Mouse (Mus musculus) layer of hippocampus, adult 6 months (tissue): ENCODE measurements around the gene Olfr1056. TPM values are rescaled to one million over a fixed set of nuclear protein-coding genes. Genes with fewer than 3 reads are reported as not detected.

ENCODE experiments used
- long read RNA-seq, 2 experiments: library from polyadenylated mRNA; unstranded; transcript quantifications; one replicate each; pipeline ENCODE4 v2.0.0; 2019 to 2020
- polyA plus RNA-seq: library from polyadenylated mRNA; unstranded; fragments of <200 nt; fragmentation: Nextera tagmentation; gene quantifications from 2 replicates; pipeline ENCODE4 v1.2.3, GENCODE M21; 2021

Olfr1056 gene
- not detected in 2 replicates for polyA plus RNA-seq
- long read RNA-seq, experiment 1, result 0 reads
- long read RNA-seq, experiment 2, result 0 reads

GRCm38 (mm10) chr2:86362369-86362768 lies at the start of gene Olfr1056:
Olfr1056 (minus strand) TSS chr2:86362469.

GRCm38 (mm10) chr2:86388461-86388860 lies 26.2 kb upstream of the Olfr1056 start, which contains the start of gene Olfr1058:
Olfr1058 (minus strand) TSS chr2:86388561.

GRCm38 (mm10) chr2:86378293-86378692 lies 16.0 kb upstream of the Olfr1056 start, which contains the start of gene Olfr1057:
Olfr1057 (minus strand) TSS chr2:86378393.

GRCm38 (mm10) chr2:86350184-86350583 lies 12.1 kb downstream of the Olfr1056 start, which contains the start of gene Olfr1055:
Olfr1055 (minus strand) TSS chr2:86350284.

GRCm38 (mm10) chr2:86335333-86335732 lies 26.9 kb downstream of the Olfr1056 start, which contains the start of gene Olfr1054:
Olfr1054 (minus strand) TSS chr2:86335433.

GRCm38 (mm10) chr2:86315184-86315583 lies 47.1 kb downstream of the Olfr1056 start, which contains the start of gene Olfr1053:
Olfr1053 (minus strand) TSS chr2:86315284.

Other genes with a start within 250 kb of the Olfr1056 start
- gene Olfr1039, start 226.5 kb downstream of the Olfr1056 start, polyA plus RNA-seq, result not detected in 2 replicates
- gene Olfr1040, start 215.7 kb downstream of the Olfr1056 start, polyA plus RNA-seq, result not detected in 2 replicates
- not detected in 2 replicates for gene Olfr1042, start 200.6 kb downstream of the Olfr1056 start, polyA plus RNA-seq
- gene Olfr1043, start 194.9 kb downstream of the Olfr1056 start, polyA plus RNA-seq, result not detected in 2 replicates
- gene Olfr1044, start 184.6 kb downstream of the Olfr1056 start, polyA plus RNA-seq, result not detected in 2 replicates
- not detected in 2 replicates for gene Olfr52, start 176.8 kb downstream of the Olfr1056 start, polyA plus RNA-seq
- not detected in 2 replicates for gene Olfr1045, start 159.5 kb downstream of the Olfr1056 start, polyA plus RNA-seq
- gene Olfr1046, start 143.2 kb downstream of the Olfr1056 start, polyA plus RNA-seq, result not detected in 2 replicates
- not detected in 2 replicates for gene Olfr1047, start 131.1 kb downstream of the Olfr1056 start, polyA plus RNA-seq
- not detected in 2 replicates for gene Olfr1048, start 122.2 kb downstream of the Olfr1056 start, polyA plus RNA-seq
- gene Olfr1049, start 104.1 kb downstream of the Olfr1056 start, polyA plus RNA-seq, result not detected in 2 replicates
- not detected in 2 replicates for gene Olfr1051, start 83.4 kb downstream of the Olfr1056 start, polyA plus RNA-seq
- not detected in 2 replicates for gene Olfr1052, start 70.0 kb downstream of the Olfr1056 start, polyA plus RNA-seq
- not detected in 2 replicates for gene Olfr1053, start 47.2 kb downstream of the Olfr1056 start, polyA plus RNA-seq
- gene Olfr1054, start 27.0 kb downstream of the Olfr1056 start, polyA plus RNA-seq, result not detected in 2 replicates
- not detected in 2 replicates for gene Olfr1055, start 12.2 kb downstream of the Olfr1056 start, polyA plus RNA-seq
- gene Olfr1057, start 15.9 kb upstream of the Olfr1056 start, polyA plus RNA-seq, result not detected in 2 replicates
- not detected in 2 replicates for gene Olfr1058, start 26.1 kb upstream of the Olfr1056 start, polyA plus RNA-seq
- not detected in 2 replicates for gene Olfr1061, start 51.6 kb upstream of the Olfr1056 start, polyA plus RNA-seq
- not detected in 2 replicates for gene Olfr1062, start 64.3 kb upstream of the Olfr1056 start, polyA plus RNA-seq
- gene Olfr1065, start 88.1 kb upstream of the Olfr1056 start, polyA plus RNA-seq, result not detected in 2 replicates
- not detected in 2 replicates for gene Olfr1066, start 93.8 kb upstream of the Olfr1056 start, polyA plus RNA-seq
- not detected in 2 replicates for gene Olfr228, start 124.9 kb upstream of the Olfr1056 start, polyA plus RNA-seq
- not detected in 2 replicates for gene Olfr1076, start 146.0 kb upstream of the Olfr1056 start, polyA plus RNA-seq
- gene Olfr1079, start 180.0 kb upstream of the Olfr1056 start, polyA plus RNA-seq, result not detected in 2 replicates
- not detected in 2 replicates for gene Olfr1080, start 195.8 kb upstream of the Olfr1056 start, polyA plus RNA-seq
- gene Olfr1082, start 236.5 kb upstream of the Olfr1056 start, polyA plus RNA-seq, result not detected in 2 replicates